Mouse (Mus musculus) hematopoietic stem cell, adult 5-6 weeks (primary cell): ENCODE results near the gene Mapt. TPM values are rescaled to one million over a fixed set of nuclear protein-coding genes. Genes with fewer than 3 reads are reported as not detected.

Experiments used
- ATAC-seq, 2 experiments: fragments of 125-278 bp in 1 of 2; replicated peaks in 1 of 2; 2 replicates each; pipeline ENCODE4 v1.8.0; 2016 to 2017; ENCODE audit warnings: inconsistent platforms in 2 of 2, mild to moderate bottlenecking in 2 of 2, moderate number of reproducible peaks in 2 of 2, low read depth in 1 of 2, moderate TSS enrichment in 1 of 2; ENCODE audit not compliant: low FRiP score in 2 of 2, poor library complexity in 2 of 2, severe bottlenecking in 2 of 2, insufficient read depth in 1 of 2, low TSS enrichment in 1 of 2
- total RNA-seq: library from RNA; stranded (forward); fragments of 172-1452, 232-1000 nt; gene quantifications from 2 replicates; pipeline ENCODE4 v1.2.3, GENCODE M21; 2017

Gene Mapt
- total RNA-seq, 1 experiment from 2014 or later = not detected

DNA sequence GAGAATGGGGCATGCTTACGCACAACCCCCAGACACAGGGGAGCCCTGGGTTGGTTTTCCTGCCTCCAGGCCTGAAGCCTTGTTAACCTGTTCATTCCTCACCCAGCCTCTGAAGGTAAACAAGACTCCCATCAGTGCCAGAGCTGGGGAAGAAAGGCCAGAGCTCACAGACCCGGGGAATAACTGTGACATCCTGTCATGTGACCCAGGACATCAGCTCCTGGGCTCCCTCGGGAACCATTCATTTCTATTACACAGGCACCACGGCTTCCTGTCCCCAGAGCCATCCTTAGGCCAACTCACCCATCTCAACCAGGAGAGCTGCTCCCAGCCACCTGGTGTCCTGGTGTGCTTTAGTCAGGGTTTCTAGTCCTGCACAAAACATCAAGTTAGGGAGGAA lies 27.8 kb downstream of the Mapt start:
- ATAC-seq = no peak

DNA sequence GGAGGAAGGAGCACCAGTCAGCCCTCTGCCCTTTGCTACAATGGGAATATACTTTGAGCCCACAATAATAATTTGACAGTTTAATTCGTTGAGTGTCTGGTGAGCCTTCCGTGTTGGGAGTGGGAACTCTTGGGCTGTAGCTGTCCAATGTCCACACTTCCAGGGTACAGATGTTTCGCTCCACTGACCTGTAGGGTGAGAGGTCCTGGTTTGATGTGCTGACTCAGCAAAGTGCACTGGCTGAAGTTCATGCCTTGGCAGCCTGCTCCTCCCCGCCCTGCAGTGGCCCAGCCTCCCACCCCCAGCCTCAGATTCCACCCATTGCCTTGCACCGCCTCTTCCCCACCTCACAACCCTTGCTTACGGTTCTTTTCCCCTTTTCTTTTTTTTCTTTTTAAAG lies 33.5 kb downstream of the Mapt start:
- no peak for ATAC-seq

DNA sequence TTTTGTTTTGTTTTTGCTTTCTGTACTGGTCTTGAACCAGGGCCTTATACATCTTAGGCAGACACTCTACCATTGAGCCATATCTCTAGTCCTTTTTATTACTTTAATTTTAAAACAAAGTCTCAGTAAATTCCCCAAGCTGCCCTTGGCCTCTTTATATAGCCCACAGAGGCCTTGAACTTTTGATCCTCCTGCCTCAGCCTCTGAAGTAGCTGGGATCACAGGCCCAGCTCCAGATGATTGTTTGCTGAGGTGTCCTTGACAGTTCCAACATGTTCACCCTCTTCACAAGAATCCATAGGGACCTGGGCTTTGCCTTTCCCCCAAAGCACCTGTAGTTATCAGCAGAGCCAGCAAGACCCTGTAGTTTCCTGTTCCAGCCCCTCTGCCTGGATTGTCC lies 34.5 kb downstream of the Mapt start:
- no peak for ATAC-seq

GRCm38 (mm10) chr11:104267380-104267779 lies 36.2 kb downstream of the Mapt start:
- no peak for ATAC-seq

- no peak for ATAC-seq
Measured at GRCm38 (mm10) chr11:104269385-104269822, 38.2 kb downstream of the Mapt start.

- ATAC-seq = no peak
Measured at GRCm38 (mm10) chr11:104270452-104270851, 39.3 kb downstream of the Mapt start.

- ATAC-seq = no peak
Measured at GRCm38 (mm10) chr11:104270876-104271275, 39.7 kb downstream of the Mapt start.

DNA sequence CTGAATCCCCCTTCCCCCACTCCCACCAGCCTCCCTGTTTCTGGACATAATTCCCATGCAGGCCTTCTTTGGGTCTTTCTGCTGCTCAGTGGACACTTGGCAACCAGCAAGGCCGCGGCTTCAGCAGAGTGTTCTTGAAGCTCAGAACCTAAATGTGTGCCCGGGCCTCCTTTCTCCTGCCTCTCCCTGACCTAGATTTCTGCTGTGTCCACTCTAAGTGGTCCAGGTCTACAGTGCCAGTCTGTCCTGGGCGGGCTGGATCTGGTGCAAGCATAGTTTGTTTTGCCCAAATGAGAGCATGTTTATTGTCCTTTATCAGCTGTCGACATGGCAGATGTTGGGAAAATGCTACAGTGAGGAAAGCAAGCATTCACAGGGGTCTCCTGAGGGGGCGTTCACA lies 40.7 kb downstream of the Mapt start:
- no peak for ATAC-seq

DNA sequence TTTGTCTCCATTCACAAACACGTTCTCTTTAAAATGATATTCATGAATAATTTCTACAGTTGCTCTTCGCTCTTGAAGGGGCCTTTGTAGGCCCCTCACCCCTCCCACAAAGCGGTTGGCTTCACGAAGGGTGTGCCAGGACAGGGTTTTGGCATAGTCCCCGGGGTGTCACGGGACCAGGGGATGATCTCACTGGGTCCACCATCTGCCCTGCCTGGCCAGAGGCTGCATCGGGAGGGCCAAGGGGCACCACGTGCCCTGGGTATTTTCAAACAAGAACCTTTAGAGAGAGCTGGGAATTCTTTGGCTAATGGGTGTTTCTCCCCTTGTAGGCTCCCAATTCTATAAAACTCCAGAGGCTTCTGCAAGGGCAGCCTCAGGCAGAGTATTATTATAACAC lies 41.2 kb downstream of the Mapt start:
- ATAC-seq = no peak

- no peak for ATAC-seq
Measured at GRCm38 (mm10) chr11:104275765-104276164, 44.6 kb downstream of the Mapt start.

DNA sequence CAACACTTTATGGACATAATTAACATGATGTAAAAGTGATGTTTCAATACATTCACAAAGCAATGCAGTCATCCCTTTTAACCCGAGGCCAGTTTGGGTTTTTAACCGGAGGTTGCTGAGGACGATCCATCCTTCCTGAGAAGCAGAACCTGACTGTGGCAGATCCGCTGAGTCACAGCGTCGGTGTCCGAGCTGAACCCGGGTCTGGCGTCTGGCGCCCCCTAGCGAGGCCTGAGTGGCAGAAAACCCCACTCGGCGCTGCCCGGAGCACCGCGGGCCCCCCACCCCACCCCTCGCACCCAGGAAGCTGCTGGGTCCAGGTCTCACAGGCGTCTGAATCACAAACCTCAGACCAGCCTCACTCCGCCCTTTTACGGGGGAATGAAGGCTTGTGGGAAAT lies 47.0 kb downstream of the Mapt start:
- peak; percentile 58 to 69 for ATAC-seq

DNA sequence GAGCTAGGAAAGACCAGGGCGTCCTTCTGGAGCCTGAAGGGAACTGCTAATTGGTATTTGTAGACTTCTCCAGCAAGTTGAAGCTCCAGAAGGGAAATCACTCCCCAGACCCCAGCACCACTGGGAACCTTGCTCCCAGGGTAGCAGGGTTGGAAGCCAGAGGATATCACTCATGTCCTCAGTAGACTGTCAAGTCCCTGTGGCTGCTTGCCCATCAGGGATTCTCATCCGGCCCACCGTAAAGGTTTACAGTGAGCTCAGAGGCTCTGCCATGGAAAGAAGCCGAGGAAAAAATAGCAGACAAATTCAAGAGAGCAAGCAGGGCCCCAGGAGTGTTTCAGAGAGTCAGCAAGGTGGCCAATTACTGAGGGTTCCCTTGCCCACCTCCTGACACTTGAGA lies 47.9 kb downstream of the Mapt start:
- no peak for ATAC-seq

DNA sequence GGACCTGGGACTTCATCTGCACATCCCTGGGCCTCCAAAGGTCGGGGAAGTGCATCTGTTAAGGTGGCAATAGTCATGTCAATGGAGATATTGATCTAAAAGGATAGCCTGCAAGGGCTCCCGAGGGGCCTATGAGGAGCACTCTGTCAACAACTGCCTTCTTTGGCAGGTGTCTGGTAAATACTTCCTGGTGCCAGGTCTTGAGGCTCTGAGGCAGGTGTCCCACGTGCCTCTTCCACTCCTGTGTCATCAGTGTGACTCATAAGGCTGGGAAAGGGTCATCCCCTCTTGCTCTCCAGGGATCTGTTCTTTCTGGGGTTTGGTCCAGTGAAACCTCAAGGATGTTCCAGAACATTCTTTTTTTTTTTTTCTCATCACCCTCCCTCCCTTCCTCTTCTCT lies 48.3 kb downstream of the Mapt start:
- no peak for ATAC-seq

GRCm38 (mm10) chr11:104281501-104281900 lies 50.3 kb downstream of the Mapt start:
- no peak for ATAC-seq

DNA sequence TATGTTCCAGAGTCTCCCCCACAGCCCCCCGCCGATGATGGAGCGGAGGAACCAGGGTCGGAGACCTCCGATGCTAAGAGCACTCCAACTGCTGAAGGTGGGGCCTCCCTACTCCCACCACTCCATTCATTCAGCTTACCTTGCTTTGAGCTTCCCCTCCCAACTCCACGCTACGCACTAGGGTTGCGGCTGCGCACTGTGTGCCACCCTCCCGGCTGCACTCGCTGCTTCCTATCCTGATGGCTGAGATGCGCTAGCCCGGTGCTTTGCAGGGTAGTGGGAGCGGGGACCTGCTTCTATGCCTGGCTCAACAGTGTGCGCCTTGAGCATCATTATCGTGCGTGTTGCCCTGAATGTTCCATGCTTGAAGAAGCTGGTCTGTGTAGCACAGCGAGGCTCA lies 55.9 kb downstream of the Mapt start:
- no peak for ATAC-seq

GRCm38 (mm10) chr11:104288835-104289198 lies 57.6 kb downstream of the Mapt start:
- ATAC-seq = no peak

- ATAC-seq = peak; percentile 63 to 81
Measured at GRCm38 (mm10) chr11:104289199-104290031, 58.2 kb downstream of the Mapt start.

- no peak for ATAC-seq
Measured at GRCm38 (mm10) chr11:104292443-104293220, 61.4 kb downstream of the Mapt start.

DNA sequence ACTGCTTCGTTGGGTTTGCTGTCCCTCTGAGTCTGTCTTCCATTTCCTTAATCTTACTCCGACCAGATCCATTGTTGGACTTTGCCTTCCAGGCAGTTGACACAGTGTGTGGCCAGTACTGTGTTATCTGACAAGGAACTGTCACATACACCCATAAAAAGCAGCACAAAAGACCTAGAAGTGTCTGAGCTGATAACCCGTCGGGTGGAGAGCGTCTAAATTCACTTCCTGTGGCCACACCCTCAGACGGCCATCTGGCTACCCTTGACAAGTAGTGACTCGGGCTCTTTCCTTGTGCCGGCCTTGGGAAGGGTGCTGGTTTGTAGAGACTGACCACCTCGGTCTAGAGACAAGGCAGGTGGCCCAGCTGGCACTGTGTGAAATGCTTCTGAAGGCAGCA lies 62.1 kb downstream of the Mapt start:
- no peak; a peak in 1 of 4 replicates for ATAC-seq
